Mouse (Mus musculus) right cerebral cortex, postnatal 10 days (tissue): ENCODE data around the gene Gstcd.

Experiments
- DNase-seq, 2 experiments: peaks; one replicate each; pipeline ENCODE4 v3.0.0; 2021; ENCODE audit warnings: low spot score in 2 of 2

Gene Gstcd

GRCm38 (mm10) chr3:132940181-132940990 is 151.4 kb downstream of the Gstcd start:
- no peak for DNase-seq

- DNase-seq, result no peak
Measured at GRCm38 (mm10) chr3:132939006-132939405, 152.8 kb downstream of the Gstcd start.

DNA sequence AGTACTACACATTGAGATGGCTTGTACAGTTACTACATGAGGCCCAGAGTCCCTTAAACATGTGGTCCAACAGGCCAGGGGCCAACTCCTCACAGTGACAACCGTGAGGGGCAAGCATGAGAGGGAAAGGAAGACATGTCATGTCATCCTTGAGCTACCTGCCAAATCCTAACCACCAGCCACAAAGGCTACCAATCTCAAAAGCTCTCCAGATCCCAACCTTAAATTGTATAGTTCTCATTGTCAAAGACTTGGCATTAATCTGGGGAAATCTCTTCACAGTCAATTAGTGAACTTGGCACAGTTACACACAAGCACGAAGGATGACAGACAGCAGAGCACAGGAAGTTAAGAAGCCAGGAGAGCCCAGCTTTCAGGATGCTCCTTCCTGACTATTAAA is 157.2 kb downstream of the Gstcd start:
- DNase-seq, result no peak
